Mouse (Mus musculus): ENCODE measurements around the gene Reg4.

DNA sequence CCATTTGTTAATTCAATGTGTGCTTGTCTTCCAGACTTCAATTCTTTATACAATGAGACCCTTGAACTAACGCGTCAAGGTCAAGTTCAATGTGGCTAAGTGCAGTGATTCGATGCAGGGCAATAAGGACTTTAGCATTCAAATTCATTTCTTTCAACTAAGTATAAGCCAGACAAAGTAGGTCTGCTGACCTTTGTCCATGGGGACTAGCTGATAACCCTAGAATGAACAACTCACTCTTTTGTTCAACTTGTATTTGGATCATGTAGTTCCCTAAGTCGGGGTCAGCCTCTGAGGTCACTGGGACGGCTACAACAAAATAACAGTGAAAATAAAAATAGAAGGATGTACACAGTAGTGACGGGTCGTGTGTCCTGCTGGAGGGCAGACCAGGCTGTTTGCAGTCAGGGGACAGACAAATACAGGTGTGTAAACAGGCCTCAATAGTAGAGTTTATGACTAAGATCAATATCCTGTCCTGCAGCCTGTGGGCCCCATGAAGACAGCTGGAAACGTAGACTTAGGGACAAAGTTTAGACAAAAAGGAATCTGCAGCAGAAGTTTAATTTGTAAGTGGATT lies 20.6 kb downstream of the Reg4 start:
- TF ChIP-seq CTCF (IDR thresholded peaks at IDR 0.05; ENCODE audit: borderline replicate concordance, insufficient read depth, low read depth, low read length) (no peak), POLR2A (IDR thresholded peaks at IDR 0.05; ENCODE audit: borderline replicate concordance, insufficient read depth, low read length) (no peak)
